Mouse (Mus musculus) central nervous system, embryonic 11.5 days (tissue): ENCODE results near the gene Gm1110. TPM values are rescaled to one million over a fixed set of nuclear protein-coding genes. Genes with fewer than 3 reads are reported as not detected.

Source experiments
- polyA plus RNA-seq: library from polyadenylated mRNA; depleted of rRNA; stranded (reverse); fragments of >200 nt; gene quantifications from 2 replicates; pipeline ENCODE4 v1.2.3, GENCODE M21; 2012; rRNA removed

Gene Gm1110
- 0.04 and 0.11 TPM in 2 replicates for polyA plus RNA-seq

GRCm38 (mm10) chr9:26922909-26923526, at the start of gene Gm1110:
TSS of gene Gm1110 (minus strand) at chr9:26923111.

GRCm38 (mm10) chr9:26860751-26861150, 62.2 kb downstream of the Gm1110 start, which contains the start of gene Glb1l3:
TSS of gene Glb1l3 (minus strand) at chr9:26860890.

Other genes starting within 250 kb of the Gm1110 start
- 26.1 and 31.0 TPM in 2 replicates for gene B3gat1, start 189.4 kb downstream of the Gm1110 start, polyA plus RNA-seq
- gene Glb1l2, start 116.6 kb downstream of the Gm1110 start, polyA plus RNA-seq = 3.5 and 5.6 TPM in 2 replicates
- gene Glb1l3, start 62.2 kb downstream of the Gm1110 start, polyA plus RNA-seq = not detected in 2 replicates
- gene Acad8, start 76.5 kb upstream of the Gm1110 start, polyA plus RNA-seq = 43.7 and 48.6 TPM in 2 replicates
- 92.6 and 94.0 TPM in 2 replicates for gene Thyn1, start 76.6 kb upstream of the Gm1110 start, polyA plus RNA-seq
- gene Vps26b, start 107.0 kb upstream of the Gm1110 start, polyA plus RNA-seq = 41.9 and 43.2 TPM in 2 replicates
- 36.6 and 47.8 TPM in 2 replicates for gene Ncapd3, start 107.1 kb upstream of the Gm1110 start, polyA plus RNA-seq
- 116 and 120 TPM in 2 replicates for gene Jam3, start 232.3 kb upstream of the Gm1110 start, polyA plus RNA-seq